Mouse (Mus musculus) adrenal gland, postnatal 14 days (tissue): ENCODE measurements around the gene Tube1. TPM values are rescaled to one million over a fixed set of nuclear protein-coding genes. Genes with fewer than 3 reads are reported as not detected.
"Not testable (repeated sequence)": the region's sequence is repeated elsewhere in the genome, so short reads cannot be mapped to it uniquely, and the experiment has no call there.

Experiments
- DNase-seq: peaks from one replicate; pipeline ENCODE4 v3.0.0; 2021; ENCODE audit warnings: mixed read lengths
- total RNA-seq: library from RNA; stranded (reverse); gene quantifications from 2 replicates; pipeline ENCODE4 v1.2.3, GENCODE M21; 2021

Gene Tube1
- total RNA-seq, 1 experiment from 2014 or later, result 2.3 TPM

DNA sequence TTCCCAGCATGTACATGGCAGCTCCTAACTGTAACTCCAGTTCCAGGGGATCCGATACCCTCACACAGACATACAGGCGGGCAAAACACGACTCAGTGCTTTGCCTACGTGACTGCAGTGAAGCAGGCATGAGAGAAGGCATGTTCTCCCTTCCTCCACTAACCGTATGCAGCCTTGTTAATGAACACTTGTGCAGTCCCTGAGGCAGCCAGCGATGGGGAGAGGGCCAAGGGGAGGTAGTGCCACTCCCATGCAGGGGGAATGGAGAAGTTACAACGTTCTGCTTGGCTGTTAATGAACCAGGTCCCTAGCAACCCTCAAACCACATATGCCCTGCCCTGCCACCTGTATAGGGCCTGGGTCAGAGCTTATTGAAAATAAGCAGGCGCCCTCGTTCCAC lies 35.9 kb downstream of the Tube1 start:
- DNase-seq, result no peak

DNA sequence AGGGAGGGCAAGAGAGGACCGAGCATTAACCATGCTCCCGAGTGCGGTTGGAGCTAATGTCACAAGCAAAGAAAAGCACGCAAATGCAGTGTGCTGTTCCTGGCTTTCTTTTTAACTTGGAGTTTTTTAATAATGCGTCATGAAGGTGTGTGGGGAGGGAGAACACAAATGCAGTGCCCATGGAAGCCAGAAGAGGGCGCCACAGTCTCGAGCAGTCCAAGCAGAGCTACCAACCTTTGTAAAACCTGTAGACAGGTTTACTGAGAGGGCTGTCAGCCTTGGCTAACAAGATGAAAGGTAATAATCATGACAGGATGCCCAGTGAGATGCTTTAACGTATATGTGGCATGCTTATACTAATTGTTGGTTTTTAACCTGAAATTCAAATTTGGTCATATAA lies 36.4 kb downstream of the Tube1 start:
- DNase-seq, result peak; percentile 88

DNA sequence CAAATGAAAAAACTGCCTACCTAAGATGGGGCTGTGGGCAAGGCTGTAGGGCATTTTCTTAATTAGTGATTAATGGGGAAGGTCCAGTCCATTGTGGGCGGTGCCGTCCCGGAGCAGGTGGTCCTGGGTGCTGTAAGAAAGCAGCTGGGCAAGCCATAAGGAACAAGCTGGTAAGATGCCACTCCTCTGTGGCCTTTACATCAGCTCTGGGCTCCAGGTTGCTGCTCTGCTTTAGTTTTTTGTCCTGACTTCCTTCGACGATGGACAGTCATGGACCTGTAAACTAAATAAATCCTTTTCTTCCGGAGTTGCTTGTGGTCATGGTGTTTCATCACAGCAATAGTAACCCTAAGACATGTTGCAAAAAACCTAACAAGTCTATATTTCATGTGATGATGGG lies 36.9 kb downstream of the Tube1 start:
- no peak for DNase-seq

DNA sequence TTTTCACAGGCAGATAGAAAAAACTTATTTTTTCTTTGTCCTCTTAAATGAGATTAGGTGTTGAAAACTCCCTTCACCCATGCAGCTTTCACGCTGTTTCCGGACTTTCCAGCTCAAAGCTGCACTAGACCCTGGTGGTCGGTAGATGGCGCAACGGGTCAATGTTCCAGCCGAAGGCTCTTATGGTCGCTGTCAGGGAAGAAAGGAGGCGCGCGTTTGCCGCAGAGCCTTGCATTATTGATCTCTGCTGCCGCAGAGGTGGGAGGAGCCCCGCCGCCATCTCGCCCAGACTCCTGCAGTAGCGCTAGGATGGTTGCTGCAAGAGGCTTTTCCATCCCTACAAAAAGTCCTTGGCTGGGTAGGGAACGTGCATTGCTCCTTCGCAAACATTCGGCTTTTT lies 37.4 kb downstream of the Tube1 start:
- peak; percentile 94 for DNase-seq

DNA sequence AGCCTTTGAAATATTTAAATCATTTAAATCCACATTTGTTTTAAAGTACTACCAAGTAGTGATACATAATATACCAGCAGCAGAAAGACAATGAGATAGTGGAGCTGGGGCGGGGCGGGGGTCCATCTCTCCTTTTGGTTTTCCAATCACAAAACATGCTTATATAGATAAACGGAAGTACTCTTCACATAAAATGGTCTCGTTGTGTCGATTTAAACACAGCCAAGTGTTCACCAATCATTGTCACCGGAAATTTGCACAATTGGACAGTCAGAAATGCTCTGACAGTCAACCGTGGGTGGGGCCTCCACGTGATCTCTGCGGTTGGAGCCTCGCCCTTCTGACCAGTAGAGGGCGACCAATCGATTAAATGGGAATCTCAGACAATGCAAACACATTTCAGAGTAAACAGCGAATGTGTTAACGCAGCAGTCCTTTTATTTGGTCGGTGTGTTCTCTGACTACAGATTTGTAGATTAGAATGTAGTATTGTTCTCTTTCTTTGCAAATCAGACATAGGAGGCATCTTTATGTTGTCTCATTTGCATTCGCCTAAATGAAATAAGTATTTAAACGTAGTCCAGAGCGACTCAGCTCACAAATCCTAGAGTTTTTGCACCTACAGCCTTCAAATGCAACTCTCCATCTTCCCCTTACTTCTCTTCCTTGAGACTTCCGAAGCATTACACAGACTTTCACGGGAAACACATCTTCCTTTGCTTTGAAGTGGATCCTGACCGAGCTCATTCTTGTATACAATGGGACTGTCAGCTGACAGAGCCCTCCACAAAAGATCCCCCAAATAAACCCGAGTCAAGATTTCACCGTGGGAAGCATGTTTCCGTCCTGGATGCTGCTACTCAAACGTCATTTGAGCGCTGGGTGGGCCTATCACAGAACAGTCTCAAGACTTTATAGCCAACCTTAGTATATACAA lies 38.1 kb downstream of the Tube1 start:
- peak; percentile 93 for DNase-seq

DNA sequence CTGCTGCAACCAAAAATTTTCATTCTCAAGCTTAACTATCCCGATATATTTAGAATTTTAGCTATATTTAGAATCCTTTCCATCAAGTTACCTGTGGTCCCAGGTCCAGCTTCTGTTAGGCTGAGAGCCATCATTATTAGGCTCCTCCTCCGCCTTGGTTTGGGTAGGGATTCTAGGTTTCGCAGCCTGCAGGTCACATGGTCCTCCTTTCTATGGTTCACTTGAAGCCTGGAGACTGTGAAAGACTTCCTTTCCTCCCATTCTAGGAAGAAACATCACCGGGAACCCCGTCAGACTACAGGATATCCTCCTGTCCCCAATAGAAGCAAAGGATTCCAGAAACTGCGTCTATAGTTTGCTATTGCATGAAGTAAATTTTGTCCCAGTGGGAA lies 38.8 kb downstream of the Tube1 start:
- DNase-seq, result no peak

DNA sequence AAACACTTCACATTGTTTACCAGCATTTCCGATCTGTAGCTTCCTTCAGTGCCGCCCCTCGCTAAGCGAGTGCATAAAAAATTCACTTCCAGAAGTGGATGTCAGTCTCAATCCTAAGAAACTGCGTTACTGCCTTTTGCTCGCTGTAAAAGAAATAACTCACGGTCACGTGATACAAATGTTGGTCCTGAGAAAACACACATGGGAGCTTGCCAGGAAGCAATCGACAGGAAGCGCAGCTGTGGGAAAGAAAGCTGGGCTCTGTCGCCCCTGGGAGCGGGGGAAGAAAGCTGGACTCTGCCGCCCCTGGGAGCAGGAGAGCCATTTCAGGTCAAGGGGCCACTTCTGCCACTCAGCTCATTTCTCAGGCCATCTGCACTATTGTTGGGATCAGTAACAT lies 39.3 kb downstream of the Tube1 start:
- peak; percentile 52 for DNase-seq

DNA sequence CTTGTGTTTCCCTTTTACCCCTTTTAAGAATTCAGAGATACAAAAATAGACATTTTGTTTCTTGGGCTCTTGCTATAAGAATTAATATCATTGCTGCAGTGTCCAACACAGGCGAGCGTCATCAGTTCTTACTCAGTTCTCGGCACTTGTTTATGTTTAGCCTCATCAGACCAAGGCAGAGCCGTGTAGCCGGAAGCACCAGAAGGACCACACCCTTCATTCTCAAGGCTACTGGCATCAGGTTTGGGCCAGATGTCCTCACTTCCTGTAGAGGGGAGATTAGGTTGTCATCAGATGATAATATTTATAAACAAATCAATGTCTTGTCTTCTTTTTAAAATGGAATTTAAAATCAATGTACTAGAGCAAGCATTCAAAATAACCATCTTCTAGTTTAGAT lies 43.2 kb downstream of the Tube1 start:
- DNase-seq, result no peak

DNA sequence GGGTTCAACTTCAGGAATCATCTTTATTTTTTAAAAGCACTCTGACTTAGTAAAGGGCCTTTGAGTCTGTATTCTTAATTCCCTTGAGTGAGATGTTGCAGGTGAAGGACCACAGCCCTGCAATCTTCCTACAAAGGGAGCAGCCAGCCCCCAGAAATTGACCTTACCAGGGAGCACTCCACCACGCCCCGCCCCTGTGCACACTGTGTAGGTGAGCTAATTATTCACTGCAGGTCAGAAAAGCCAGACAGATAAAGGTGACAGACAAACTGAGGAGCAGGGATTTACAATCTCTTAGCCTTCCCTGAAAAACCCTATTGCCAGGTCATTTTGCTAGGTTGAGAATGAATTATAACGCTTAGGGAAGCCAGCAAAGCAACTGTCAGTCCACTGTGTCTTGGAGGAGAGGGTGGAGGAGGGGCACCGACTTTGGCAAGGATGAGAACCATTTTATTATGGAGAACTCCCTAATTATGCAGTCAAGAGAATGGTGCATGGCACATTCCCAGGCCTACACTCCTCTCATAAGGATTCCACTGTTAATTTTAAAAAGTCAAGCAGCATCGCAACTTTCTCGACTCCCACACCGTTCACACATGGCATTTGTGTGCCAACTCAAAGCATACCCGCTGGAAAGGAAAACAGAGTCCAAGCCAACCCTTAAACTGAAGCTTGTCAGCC lies 51.2 kb downstream of the Tube1 start:
- no peak for DNase-seq

DNA sequence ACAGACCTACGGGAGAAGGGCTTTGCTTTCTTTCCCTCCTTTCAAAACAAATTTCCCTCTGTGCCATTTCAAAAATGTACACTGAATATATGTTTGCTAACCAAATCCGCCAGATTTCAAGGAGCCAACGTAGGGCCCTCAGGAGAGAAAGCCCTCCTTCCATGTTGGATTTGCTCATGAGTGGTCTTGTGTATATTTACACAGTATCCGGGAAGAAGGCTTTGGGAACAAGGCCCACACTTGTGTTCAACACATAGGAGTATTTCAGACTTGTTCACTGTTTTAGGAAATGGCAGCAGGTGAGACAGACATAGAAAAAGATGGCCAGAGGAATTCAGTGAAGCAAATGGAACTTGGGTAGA lies 51.8 kb downstream of the Tube1 start:
- DNase-seq, result no peak

DNA sequence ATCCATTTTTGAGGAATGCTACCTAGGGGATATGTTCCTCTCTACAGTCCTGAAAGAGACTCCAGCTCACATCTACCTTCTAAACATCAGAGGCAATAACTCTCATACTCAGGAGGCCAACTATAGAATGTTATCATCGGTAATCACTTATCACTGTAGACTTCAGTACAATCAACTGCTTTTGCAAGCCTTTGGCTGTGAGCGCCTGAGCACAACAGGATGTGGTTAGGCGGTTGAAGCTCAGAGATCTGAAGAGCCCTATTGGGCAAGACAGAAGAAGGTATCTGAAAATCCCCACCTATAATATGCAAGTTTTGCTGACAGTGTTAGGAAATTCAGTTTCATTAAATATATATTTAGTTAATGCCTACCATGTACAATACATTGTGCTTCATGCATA lies 58.9 kb downstream of the Tube1 start:
- DNase-seq, result no peak

DNA sequence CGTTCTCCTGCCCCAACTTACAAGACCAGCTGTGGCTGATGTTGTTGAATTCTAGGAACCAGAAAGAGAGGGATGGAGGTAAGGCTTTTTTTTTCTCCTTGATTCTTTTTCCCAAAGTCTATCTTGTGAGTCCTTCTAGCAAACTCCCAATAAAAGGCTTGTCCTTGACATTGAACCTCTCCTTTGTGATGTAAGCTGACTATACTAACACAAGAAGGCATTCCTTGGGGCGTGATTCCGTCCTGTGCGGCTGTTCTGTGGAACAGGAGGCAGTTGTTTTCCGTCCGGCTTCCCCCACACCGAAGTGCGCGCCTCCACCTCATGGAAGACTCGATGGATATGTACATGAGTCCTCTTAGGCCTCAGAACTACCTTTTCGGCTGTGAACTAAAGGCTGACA lies 64.4 kb downstream of the Tube1 start:
- not testable (repeated sequence) for DNase-seq

Other genes starting within 250 kb of the Tube1 start
- 79.0 and 87.8 TPM in 2 replicates for gene Lama4, start 168.5 kb upstream of the Tube1 start, total RNA-seq
- 3.0 and 4.5 TPM in 2 replicates for gene Fam229b, start 62 bp upstream of the Tube1 start, total RNA-seq
- 0.33 and 0.34 TPM in 2 replicates for gene Ccn6, start 29.8 kb downstream of the Tube1 start, total RNA-seq
- gene Fyn, start 234.9 kb downstream of the Tube1 start, total RNA-seq, result 51.8 and 73.6 TPM in 2 replicates